Mouse (Mus musculus): Measurements from ENCODE around the gene Alpk1.

The Alpk1 gene

GRCm38 (mm10) chr3:127630190-127630589 lies 150.1 kb downstream of the Alpk1 start:
- DNase-seq (ENCODE audit: low spot score in 2 of 2): no peak

GRCm38 (mm10) chr3:127628311-127629184 lies 151.8 kb downstream of the Alpk1 start:
- no peak for DNase-seq (ENCODE audit: low spot score in 2 of 2)

GRCm38 (mm10) chr3:127627956-127628310 lies 152.4 kb downstream of the Alpk1 start:
- DNase-seq (ENCODE audit: low spot score in 2 of 2): no peak

- DNase-seq (ENCODE audit: low spot score in 2 of 2): no peak
These were observed 153.0 kb downstream of the Alpk1 start for GRCm38 (mm10) chr3:127627151-127627955.

GRCm38 (mm10) chr3:127626524-127626923 lies 153.8 kb downstream of the Alpk1 start:
- DNase-seq (ENCODE audit: low spot score in 2 of 2): no peak

GRCm38 (mm10) chr3:127625701-127626399 lies 154.5 kb downstream of the Alpk1 start:
- DNase-seq (ENCODE audit: low spot score in 2 of 2): no peak

- DNase-seq (ENCODE audit: low spot score in 2 of 2): peak in 1 of 2 experiments; percentile 49
These were observed 155.0 kb downstream of the Alpk1 start for GRCm38 (mm10) chr3:127625296-127625695.

Data from frontal cortex, postnatal 14 days (tissue).